Mouse (Mus musculus) duodenum, adult 2 months (tissue): Measurements from ENCODE around the gene Tpr. TPM values are rescaled to one million over a fixed set of nuclear protein-coding genes. Genes with fewer than 3 reads are reported as not detected.

Experiments
- polyA plus RNA-seq: library from polyadenylated mRNA; depleted of rRNA; stranded (reverse); fragments of >200 nt; gene quantifications from 2 replicates; pipeline ENCODE4 v1.2.3, GENCODE M21; 2012; ENCODE audit warnings: low replicate concordance; rRNA removed

Tpr gene
- 18.8 and 19.9 TPM in 2 replicates for polyA plus RNA-seq

DNA sequence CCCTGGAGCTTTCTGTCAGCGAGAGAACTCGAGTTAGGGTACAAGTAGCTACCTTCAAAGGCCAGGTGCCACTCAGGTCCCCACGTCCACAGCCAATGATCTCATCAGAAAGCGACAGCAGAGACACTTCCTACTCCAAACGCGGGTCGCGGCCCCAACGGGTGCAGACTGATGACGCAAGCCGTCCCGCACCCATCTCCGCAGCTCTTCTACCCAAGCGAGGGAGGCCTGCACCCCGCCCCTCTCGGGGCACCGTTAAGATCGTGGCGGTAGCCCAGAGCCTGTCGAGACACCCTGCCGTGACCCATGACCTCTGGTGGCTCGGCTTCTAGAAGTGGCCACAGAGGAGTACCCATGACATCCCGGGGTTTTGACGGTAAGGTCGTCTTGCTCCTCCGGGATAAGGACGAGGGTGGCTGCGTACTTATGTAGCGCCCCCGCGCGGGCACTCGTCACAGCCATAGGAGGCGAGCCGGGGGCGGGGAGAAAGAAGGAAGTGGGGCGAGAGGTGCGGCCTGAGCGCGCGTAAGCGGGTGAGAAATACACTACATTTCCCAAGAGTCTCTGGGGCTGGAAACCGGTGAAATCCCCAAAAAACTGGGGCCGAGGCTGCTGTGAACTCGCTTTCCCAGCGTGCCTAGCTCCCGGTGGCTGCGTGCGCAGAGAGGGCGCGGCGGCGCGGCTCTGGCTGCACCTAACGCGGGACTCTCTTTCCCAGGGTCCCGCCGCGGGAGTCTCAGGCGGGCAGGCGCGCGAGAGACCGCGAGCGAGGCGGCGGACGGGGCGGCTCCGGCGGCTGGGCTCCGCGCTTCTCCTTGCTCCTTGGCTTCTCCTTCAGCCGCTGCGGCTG is at the start of gene Tpr, which contains the start of gene Odr4:
Gene Tpr, plus strand, starts transcription at position 201 of the 850 bp plus-strand sequence.
Gene Odr4, minus strand, starts transcription at position 443 of the 850 bp plus-strand sequence.

DNA sequence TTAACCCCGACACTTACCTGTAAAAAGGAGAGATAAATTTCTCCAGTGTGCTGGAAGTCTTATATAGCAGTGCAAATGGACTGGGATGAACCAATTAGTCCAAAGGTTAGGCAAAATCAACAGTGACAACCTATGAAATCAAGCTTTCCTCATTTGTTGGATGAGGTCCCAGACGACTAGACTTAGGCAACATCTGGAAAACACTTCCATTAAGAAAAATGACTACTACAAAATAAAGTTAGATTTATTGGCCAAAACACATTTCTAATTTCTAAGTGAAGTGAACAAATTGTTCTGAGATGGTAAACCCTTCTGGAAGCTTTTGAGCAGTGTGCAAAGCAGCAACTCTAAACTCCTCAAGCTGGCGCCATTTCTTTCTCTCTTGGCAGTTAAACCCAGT is 73.5 kb downstream of the Tpr start, which contains the start of gene Prg4:
Gene Prg4, minus strand, starts transcription at position 34 of the 400 bp plus-strand sequence.

Other genes starting within 250 kb of the Tpr start
- not detected in 2 replicates for gene Pdc, start 73.4 kb upstream of the Tpr start, polyA plus RNA-seq
- 0.76 and 1.3 TPM in 2 replicates for gene Odr4, start 242 bp downstream of the Tpr start, polyA plus RNA-seq
- 1.1 TPM in 1 of 2 replicates, not detected in the other for gene Prg4, start 73.3 kb downstream of the Tpr start, polyA plus RNA-seq